Mouse (Mus musculus): Measurements from ENCODE around the gene Phactr1. TPM values are rescaled to one million over a fixed set of nuclear protein-coding genes. Genes with fewer than 3 reads are reported as not detected.
A peak's percentile ranks its signal among the peaks of the same experiment; 100 is the strongest.

Gene Phactr1
- 30.7 and 41.1 TPM in 2 replicates for polyA plus RNA-seq (2014; fragmentation: Nextera tagmentation; extraction: Ambion mirVana)

GRCm38 (mm10) chr13:42680391-42680994 lies at the start of gene Phactr1:
Gene Phactr1, plus strand, starts transcription at chr13:42680623.
- no peak within 1 kb of the TSS for H3K4me3 ChIP-seq (ENCODE audit: low read depth, low read length)
- H3K4me1 ChIP-seq (ENCODE audit: control insufficient read depth, insufficient read depth, low read length), result no peaks in the 10 kb centered on the region
- H3K9ac ChIP-seq (ENCODE audit: low read length), result no peak within 1 kb of the TSS
- H3K36me3 ChIP-seq (ENCODE audit: control insufficient read depth, insufficient read depth, low read length), result no peaks in the 10 kb centered on the region
- DNase-seq (ENCODE audit: low spot score) (peak; percentile 10), ATAC-seq (ENCODE audit: insufficient read depth, low FRiP score, low TSS enrichment) (no peak)
- no peak within 1 kb of the TSS for H3K27ac ChIP-seq (ENCODE audit: low read depth, low read length)
- H3K4me2 ChIP-seq (ENCODE audit: low read depth), result no peak within 1 kb of the TSS
- no peaks in the 10 kb centered on the region for H3K9me3 ChIP-seq (ENCODE audit: control insufficient read depth, low read length)
- no peaks in the 10 kb centered on the region for H3K27me3 ChIP-seq (ENCODE audit: control insufficient read depth, insufficient read depth, low read length)
- WGBS, result 16% methylated on average over 11 of the region's 11 CpGs

- 97% methylated on average over 2 of the region's 2 CpGs for WGBS
- no peak for ATAC-seq (ENCODE audit: insufficient read depth, low FRiP score, low TSS enrichment)
- no peak overlapping the region for H3K27ac ChIP-seq (ENCODE audit: low read depth, low read length)
Measured at GRCm38 (mm10) chr13:42634908-42635307, 45.5 kb upstream of the Phactr1 start.

GRCm38 (mm10) chr13:42650228-42650627 lies 30.2 kb upstream of the Phactr1 start:
- Histone ChIP-seq H3K9ac (ENCODE audit: low read length) (no peak overlapping the region), H3K9me3 (ENCODE audit: control insufficient read depth, low read length) (no peaks in the 10 kb centered on the region), H3K4me2 (ENCODE audit: low read depth) (no peak overlapping the region), H3K4me3 (ENCODE audit: low read depth, low read length) (no peak overlapping the region), H3K4me1 (ENCODE audit: control insufficient read depth, insufficient read depth, low read length) (no peaks in the 10 kb centered on the region), H3K27me3 (ENCODE audit: control insufficient read depth, insufficient read depth, low read length) (no peaks in the 10 kb centered on the region), H3K27ac (ENCODE audit: low read depth, low read length) (no peak overlapping the region), H3K36me3 (ENCODE audit: control insufficient read depth, insufficient read depth, low read length) (no peaks in the 10 kb centered on the region)
- WGBS, result 71% methylated on average over 6 of the region's 6 CpGs
- ATAC-seq (ENCODE audit: insufficient read depth, low FRiP score, low TSS enrichment) (no peak), DNase-seq (ENCODE audit: low spot score) (no peak)

More at GRCm38 (mm10) chr13:42634908-42635307, 45.5 kb upstream of the Phactr1 start:
- Histone ChIP-seq H3K9ac (ENCODE audit: low read length) (no peak overlapping the region), H3K4me3 (ENCODE audit: low read depth, low read length) (no peak overlapping the region), H3K4me1 (ENCODE audit: control insufficient read depth, insufficient read depth, low read length) (no peaks in the 10 kb centered on the region), H3K36me3 (ENCODE audit: control insufficient read depth, insufficient read depth, low read length) (no peaks in the 10 kb centered on the region), H3K4me2 (ENCODE audit: low read depth) (no peak overlapping the region), H3K9me3 (ENCODE audit: control insufficient read depth, low read length) (no peaks in the 10 kb centered on the region), H3K27me3 (ENCODE audit: control insufficient read depth, insufficient read depth, low read length) (no peaks in the 10 kb centered on the region)
- no peak for DNase-seq (ENCODE audit: low spot score)

DNA sequence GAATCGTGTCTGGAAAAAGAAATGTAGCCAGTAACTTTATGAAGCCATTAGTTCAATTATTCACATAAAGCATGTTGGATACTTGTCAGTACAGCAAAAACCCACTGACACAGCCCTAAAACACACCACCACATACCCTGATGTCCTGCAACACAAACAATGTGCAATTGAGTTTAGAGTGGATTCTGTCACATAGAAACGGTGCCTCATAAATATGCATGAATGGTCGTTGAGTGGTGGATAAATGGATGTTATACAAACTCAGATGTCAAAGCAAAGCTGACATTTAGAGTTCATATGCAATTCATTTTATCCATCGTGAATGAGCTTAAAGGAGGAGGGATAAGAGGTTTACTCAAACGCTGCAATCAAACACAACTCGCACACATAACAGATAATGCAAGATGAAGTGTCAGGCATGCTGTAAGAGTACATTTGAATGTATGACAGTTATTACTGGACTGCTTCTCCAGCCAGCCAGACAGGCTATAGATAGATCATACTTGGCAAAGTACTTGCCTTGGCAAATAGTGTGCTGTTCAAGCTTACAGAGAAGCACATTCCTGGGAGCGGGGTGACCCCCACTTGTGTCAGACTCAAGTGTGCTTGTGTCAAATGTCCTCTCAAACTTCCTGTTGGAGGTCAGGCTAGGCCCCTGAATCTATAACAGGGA lies 23.6 kb upstream of the Phactr1 start:
- Histone ChIP-seq H3K4me1 (ENCODE audit: control insufficient read depth, insufficient read depth, low read length) (no peaks in the 10 kb centered on the region), H3K9ac (ENCODE audit: low read length) (no peak overlapping the region), H3K4me3 (ENCODE audit: low read depth, low read length) (no peak overlapping the region), H3K27ac (ENCODE audit: low read depth, low read length) (no peak overlapping the region), H3K9me3 (ENCODE audit: control insufficient read depth, low read length) (no peaks in the 10 kb centered on the region), H3K27me3 (ENCODE audit: control insufficient read depth, insufficient read depth, low read length) (no peaks in the 10 kb centered on the region), H3K36me3 (ENCODE audit: control insufficient read depth, insufficient read depth, low read length) (no peaks in the 10 kb centered on the region), H3K4me2 (ENCODE audit: low read depth) (no peak overlapping the region)
- ATAC-seq (ENCODE audit: insufficient read depth, low FRiP score, low TSS enrichment) (no peak), DNase-seq (ENCODE audit: low spot score) (no peak)
- WGBS, result 70% methylated on average over 7 of the region's 7 CpGs

DNA sequence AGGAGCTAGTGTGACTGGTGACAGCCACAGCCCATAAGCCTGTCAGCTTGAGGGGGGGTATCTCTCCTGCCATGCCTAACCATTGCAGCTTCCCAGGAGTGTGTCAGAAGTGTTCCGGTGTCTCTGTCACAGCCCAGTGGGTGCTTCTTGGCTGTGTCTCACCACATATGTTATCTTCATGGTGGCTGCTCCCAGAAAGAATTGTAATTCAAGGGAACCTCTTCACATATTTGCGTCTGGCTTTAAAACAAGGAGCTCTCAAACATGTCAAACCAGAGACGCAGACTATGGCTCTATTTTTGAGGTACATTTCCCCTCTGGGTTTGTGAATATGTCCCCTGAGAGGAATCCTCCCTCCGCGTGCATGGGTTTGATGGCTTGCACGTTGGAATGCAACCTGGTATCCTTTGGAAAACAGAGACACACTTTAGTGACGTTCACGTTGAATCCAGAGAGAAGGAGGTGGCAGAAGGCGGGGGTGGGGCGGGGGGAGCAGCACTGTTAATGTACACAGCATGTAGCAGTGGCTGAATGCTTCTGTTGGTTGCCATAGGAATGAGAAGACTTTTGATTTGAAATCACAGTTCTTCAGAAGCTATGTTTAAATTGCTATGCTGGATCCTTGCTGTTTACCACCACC lies 8.7 kb upstream of the Phactr1 start:
- no peak overlapping the region for H3K9ac ChIP-seq (ENCODE audit: low read length)
- 71% methylated on average over 10 of the region's 10 CpGs for WGBS

GRCm38 (mm10) chr13:42681299-42681698 lies 876 bp downstream of the Phactr1 start:
- Histone ChIP-seq H3K36me3 (ENCODE audit: control insufficient read depth, insufficient read depth, low read length) (no peaks in the 10 kb centered on the region), H3K27me3 (ENCODE audit: control insufficient read depth, insufficient read depth, low read length) (no peaks in the 10 kb centered on the region), H3K9ac (ENCODE audit: low read length) (no peak overlapping the region), H3K9me3 (ENCODE audit: control insufficient read depth, low read length) (no peaks in the 10 kb centered on the region), H3K4me2 (ENCODE audit: low read depth) (no peak overlapping the region), H3K4me3 (ENCODE audit: low read depth, low read length) (no peak overlapping the region), H3K4me1 (ENCODE audit: control insufficient read depth, insufficient read depth, low read length) (no peaks in the 10 kb centered on the region), H3K27ac (ENCODE audit: low read depth, low read length) (no peak overlapping the region)
- WGBS, result 80% methylated on average over 9 of the region's 9 CpGs
- DNase-seq (ENCODE audit: low spot score) (no peak), ATAC-seq (ENCODE audit: insufficient read depth, low FRiP score, low TSS enrichment) (no peak)

More for the DNA sequence above, 8.7 kb upstream of the Phactr1 start:
- Histone ChIP-seq H3K4me2 (ENCODE audit: low read depth) (no peak overlapping the region), H3K27me3 (ENCODE audit: control insufficient read depth, insufficient read depth, low read length) (no peaks in the 10 kb centered on the region), H3K4me3 (ENCODE audit: low read depth, low read length) (no peak overlapping the region), H3K9me3 (ENCODE audit: control insufficient read depth, low read length) (no peaks in the 10 kb centered on the region), H3K27ac (ENCODE audit: low read depth, low read length) (no peak overlapping the region), H3K4me1 (ENCODE audit: control insufficient read depth, insufficient read depth, low read length) (no peaks in the 10 kb centered on the region), H3K36me3 (ENCODE audit: control insufficient read depth, insufficient read depth, low read length) (no peaks in the 10 kb centered on the region)
- no peak for DNase-seq (ENCODE audit: low spot score)
- no peak for ATAC-seq (ENCODE audit: insufficient read depth, low FRiP score, low TSS enrichment)

DNA sequence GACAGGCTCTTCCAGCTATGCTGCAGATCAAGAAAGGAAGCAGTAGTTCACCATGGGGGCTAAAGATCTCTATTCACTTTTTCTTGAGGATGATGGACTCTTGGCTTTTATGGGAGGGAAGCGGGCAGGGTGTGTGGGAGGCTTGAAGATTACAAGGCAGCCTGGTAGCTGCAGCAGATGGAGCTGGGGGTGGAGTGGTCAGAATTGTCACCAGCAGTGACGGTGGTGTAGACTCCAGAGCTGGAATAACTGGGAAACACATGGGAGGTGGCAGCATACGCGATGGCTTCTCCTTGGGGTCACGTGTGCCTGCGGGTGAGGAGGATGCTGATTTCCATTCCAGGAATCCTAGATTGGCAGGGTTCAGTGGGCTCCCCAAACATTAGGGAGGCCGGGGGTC lies 3.8 kb downstream of the Phactr1 start:
- Histone ChIP-seq H3K27ac (ENCODE audit: low read depth, low read length) (no peak overlapping the region), H3K9ac (ENCODE audit: low read length) (no peak overlapping the region)
- ATAC-seq (ENCODE audit: insufficient read depth, low FRiP score, low TSS enrichment), result no peak

DNA sequence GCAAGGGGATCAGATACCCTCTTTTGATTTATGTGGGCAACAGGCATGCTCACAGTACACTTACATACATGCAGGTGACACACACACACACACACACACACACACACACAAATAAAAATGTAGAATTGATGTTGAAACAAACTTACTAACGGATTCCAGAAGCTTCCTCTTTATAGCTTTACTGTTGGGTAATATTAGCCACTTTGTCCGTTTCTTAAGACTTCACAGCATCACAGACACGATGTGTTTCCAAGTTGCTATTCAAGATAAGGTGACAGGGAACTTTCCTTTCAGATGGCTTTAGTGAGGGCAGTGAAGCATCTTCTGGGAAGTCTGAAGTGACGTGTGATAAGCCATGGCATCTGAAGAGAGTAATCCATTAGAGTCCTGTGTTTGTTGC lies 11.8 kb downstream of the Phactr1 start:
- ATAC-seq (ENCODE audit: insufficient read depth, low FRiP score, low TSS enrichment), result no peak
- Histone ChIP-seq H3K36me3 (ENCODE audit: control insufficient read depth, insufficient read depth, low read length) (no peaks in the 10 kb centered on the region), H3K27me3 (ENCODE audit: control insufficient read depth, insufficient read depth, low read length) (no peaks in the 10 kb centered on the region), H3K9me3 (ENCODE audit: control insufficient read depth, low read length) (no peaks in the 10 kb centered on the region), H3K27ac (ENCODE audit: low read depth, low read length) (no peak overlapping the region), H3K4me3 (ENCODE audit: low read depth, low read length) (no peak overlapping the region), H3K9ac (ENCODE audit: low read length) (no peak overlapping the region), H3K4me1 (ENCODE audit: control insufficient read depth, insufficient read depth, low read length) (no peaks in the 10 kb centered on the region), H3K4me2 (ENCODE audit: low read depth) (no peak overlapping the region)
- WGBS, result 84% methylated on average over 4 of the region's 4 CpGs
- no peak for DNase-seq (ENCODE audit: low spot score)

More for the DNA sequence above, 3.8 kb downstream of the Phactr1 start:
- Histone ChIP-seq H3K4me3 (ENCODE audit: low read depth, low read length) (no peak overlapping the region), H3K36me3 (ENCODE audit: control insufficient read depth, insufficient read depth, low read length) (no peaks in the 10 kb centered on the region), H3K4me2 (ENCODE audit: low read depth) (no peak overlapping the region), H3K9me3 (ENCODE audit: control insufficient read depth, low read length) (no peaks in the 10 kb centered on the region), H3K27me3 (ENCODE audit: control insufficient read depth, insufficient read depth, low read length) (no peaks in the 10 kb centered on the region), H3K4me1 (ENCODE audit: control insufficient read depth, insufficient read depth, low read length) (no peaks in the 10 kb centered on the region)
- no peak for DNase-seq (ENCODE audit: low spot score)
- 94% methylated on average over 7 of the region's 7 CpGs for WGBS

DNA sequence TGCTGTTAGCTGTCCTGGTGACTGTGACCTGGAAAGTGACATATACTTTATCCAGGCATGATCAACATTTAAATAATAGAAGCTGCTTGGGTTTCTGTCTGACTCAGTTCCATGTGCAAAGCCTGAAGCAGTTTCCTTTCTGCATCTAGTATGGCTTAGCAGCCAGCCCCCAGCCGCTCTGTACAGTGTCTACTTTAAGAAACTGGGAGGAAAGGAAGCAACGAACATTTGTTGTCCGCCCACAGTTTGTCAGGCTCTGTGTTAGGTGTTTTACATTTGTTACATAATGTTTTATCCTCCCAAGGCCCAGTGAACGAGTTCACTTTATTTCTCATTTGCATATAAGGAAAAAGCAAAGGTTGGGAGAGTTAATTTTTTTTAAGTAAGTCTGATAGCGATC lies 16.2 kb downstream of the Phactr1 start:
- Histone ChIP-seq H3K4me2 (ENCODE audit: low read depth) (no peak overlapping the region), H3K9ac (ENCODE audit: low read length) (no peak overlapping the region), H3K27me3 (ENCODE audit: control insufficient read depth, insufficient read depth, low read length) (no peaks in the 10 kb centered on the region), H3K4me3 (ENCODE audit: low read depth, low read length) (no peak overlapping the region), H3K27ac (ENCODE audit: low read depth, low read length) (no peak overlapping the region), H3K4me1 (ENCODE audit: control insufficient read depth, insufficient read depth, low read length) (no peaks in the 10 kb centered on the region), H3K36me3 (ENCODE audit: control insufficient read depth, insufficient read depth, low read length) (no peaks in the 10 kb centered on the region), H3K9me3 (ENCODE audit: control insufficient read depth, low read length) (no peaks in the 10 kb centered on the region)
- DNase-seq (ENCODE audit: low spot score) (no peak), ATAC-seq (ENCODE audit: insufficient read depth, low FRiP score, low TSS enrichment) (no peak)
- WGBS, result 87% methylated on average over 5 of the region's 5 CpGs
